Mouse (Mus musculus) fibroblast of lung, adult 2 months (primary cell): Measurements from ENCODE around the gene Vps33b.
"Not testable (repeated sequence)": the region's sequence is repeated elsewhere in the genome, so short reads cannot be mapped to it uniquely, and the experiment has no call there.

Experiments
- DNase-seq: peaks from one replicate; pipeline ENCODE4 v3.0.0-alpha.2; 2011; ENCODE audit warnings: low read depth

Vps33b gene

DNA sequence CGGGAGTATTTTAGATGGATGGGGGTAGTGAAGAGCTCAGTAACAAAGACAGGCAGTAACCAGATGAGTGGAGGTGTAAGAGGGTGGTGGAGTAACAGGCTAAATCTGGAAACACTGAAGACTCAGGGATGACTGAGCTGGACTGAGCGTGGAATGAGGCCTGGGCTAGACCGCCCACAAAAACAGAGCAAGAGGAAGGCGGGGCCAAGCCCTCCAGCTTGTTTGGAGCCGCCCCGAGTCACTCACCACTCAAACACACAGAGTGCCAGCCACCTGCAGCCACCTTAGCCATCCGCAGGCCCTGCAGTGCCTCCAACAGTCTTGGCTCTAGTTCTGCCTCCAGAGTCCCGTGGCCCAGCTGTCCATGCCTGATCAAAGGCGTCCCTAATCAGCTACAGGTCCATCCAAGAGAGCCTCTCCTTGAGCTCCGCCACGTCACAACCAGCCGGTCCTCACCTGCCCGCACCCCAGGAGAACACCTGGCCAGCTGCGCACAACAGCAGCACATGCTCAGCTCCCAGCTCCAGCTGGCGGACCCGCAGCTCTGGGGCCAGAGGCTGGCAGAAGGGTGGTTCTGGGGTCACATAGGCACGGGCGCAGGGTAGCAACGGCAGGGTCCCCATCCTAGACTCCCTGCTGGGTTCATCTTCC is 50.5 kb downstream of the Vps33b start:
- DNase-seq, result no peak

DNA sequence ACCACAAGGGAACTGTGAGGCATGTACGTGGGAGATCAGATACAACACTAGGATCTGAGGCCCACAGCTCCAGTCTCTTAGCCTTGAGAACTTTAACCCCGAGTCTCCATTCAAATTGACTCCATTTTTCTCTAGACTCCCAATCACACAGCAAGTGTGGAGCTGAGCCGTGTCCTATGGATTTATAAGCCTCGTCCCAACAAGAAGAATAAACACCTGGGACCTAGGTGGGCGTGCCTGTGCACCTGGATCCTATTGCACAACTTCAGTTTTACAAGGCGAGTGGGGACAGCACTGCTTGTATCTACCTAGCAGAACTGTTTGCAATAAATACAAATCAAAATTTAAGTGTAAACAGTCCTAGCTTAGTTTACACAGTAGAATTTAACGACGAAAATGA is 53.9 kb downstream of the Vps33b start:
- no peak for DNase-seq

DNA sequence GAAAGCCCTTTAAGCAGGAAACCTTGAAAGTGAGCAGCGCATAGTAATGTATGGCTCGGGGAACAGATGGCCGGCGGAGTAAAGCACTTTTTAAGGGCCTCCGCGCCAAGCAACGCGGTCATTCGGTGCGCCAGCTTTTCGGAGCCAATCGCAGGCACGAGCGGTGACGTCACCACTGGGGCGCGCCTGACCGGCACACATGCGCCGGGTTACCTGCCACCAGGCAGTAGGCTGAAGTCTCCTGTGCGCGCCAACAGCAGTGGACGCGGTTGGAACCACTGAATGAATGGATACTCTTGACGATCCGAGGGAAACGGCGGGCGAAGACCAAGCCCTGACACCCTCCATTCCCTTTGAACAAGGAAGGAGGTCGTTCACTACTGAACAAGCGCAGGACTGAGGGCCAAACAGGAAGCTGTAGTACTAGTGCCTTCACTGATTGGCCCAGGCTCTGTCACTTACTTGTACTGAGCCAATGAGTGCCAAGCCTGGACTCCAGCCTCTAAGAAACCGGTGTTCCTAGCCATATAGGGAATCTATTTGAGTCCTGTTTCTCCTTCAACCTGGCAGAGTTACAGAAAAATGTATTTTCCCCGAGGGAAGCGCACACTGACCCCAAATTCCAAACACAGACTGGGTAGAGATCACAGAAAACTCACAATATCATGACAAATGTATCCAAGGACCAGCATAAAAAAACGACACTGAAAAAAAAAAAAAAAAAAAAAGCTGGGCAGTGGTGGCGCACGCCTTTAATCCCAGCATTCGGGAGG is 54.8 kb downstream of the Vps33b start, which contains the start of gene Rccd1:
Gene Rccd1 (minus strand): TSS at position 412 of the 773 bp plus-strand sequence.
- DNase-seq, result peak; percentile 95

DNA sequence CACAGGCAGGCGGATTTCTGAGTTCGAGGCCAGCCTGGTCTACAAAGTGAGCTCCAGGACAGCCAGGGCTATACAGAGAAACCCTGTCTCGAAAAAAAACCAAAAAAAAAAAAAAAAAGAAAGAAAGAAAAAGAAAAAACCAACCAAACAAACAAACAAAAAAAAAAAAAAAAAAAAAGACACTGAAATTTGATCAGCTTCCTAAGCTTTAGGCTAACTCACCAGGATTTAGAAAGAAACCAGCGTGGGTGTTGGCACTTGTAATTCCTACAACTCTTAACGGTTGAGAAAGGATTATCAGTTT is 55.3 kb downstream of the Vps33b start:
- DNase-seq, result not testable (repeated sequence)

DNA sequence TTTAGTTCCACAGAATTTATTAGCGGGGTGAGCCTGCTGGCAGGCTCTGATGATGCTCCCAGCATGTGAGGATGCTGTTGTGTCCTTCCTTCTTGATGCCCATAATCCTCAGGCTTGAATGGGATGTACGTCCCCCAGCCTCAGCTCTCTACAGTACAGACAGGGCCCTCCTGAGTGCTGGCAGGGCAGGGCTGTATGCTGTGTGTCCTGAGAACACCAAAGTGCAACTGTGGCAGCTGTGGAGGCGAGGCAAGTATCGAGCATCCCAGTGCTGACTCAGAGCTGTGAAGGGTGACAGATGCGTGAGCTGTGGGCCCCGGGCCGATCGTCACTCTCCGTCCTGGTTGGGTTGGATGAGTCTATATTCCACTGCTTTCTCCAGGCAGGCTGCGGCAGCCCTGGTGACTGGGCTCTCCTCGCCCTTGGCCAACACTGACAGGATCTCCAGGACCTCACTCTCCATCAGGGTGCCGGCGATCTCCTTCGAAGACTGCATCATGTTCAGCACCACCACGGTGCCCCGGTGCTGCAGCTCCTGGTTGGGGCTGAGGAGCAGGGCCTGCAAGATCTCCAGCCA is 55.9 kb downstream of the Vps33b start:
- no peak for DNase-seq

DNA sequence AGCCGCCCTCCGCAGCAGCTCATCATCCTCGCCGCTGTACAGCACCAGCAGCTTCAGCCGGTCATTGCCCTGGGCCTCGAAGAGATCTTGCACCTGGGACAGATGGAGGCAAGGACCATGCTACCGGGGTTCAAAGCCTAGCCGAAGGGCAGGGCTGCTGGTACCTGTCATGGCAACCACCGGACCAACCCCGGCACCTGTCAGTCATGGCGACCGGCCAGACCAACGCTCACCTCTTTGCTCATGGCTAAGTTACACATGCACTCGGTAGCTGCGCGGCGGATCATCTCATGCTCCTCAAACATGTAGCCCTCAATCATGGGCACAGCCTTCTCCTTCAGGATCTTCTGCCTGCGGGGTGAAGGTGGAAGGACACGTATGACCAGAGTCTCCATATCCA is 56.6 kb downstream of the Vps33b start:
- DNase-seq, result no peak

DNA sequence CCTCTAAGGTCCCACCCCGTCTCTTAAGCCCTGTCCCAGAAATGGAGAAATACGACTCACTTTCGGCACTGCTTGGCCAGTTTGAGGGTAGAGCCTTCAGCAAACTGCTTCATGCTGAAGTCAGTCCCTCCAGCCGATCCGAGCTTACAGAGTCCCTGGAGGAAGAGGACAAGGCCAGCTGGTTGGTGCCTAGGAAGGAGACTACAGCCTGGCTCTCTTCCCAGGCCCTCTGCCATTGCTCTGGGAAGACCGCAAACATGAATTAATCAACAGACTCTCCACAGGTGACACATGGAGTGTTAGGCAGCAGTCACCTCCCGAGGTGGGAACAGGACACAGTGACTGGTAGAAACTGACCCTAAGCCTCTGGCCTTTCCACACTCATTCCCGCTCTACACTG is 60.8 kb downstream of the Vps33b start:
- no peak for DNase-seq

DNA sequence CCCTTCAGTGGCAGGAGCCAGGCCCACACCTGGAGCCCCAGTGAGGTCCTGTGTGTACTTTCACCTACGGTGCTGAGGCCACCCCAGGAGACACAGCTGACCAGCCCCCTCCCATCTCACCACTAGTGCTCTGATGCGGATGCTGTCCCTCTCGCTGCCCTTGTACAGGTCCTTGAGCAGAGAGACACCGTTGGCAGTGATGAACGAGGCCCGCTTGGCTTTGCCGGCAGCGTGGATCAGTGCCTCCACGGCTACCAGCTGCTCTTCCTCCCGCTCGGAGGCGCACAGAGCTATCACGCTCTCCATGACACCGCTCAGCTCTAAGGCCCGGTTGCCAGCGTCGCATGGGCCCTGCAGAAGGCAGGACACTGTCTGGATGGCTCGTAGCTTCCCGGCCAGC is 62.0 kb downstream of the Vps33b start:
- DNase-seq, result no peak

DNA sequence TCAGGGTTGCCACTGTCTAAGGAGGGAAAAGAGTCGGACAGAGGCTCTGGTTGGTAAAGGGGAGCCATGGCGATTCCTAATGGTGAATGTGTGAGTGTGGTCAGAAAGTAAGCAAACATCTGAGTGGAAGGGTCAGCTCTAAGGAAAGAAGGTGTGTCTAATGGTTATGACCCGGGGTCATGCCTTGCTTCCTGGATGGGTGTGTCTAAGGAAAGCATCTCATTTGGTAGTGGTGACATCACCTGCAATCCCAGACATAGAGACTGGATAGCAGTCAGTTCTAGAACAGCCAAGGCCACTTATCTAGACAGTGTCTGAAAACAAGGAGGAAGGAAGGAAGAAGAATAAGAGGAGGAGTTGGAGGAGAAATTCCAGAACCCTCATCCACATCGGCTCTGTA is 65.4 kb downstream of the Vps33b start:
- DNase-seq, result no peak

DNA sequence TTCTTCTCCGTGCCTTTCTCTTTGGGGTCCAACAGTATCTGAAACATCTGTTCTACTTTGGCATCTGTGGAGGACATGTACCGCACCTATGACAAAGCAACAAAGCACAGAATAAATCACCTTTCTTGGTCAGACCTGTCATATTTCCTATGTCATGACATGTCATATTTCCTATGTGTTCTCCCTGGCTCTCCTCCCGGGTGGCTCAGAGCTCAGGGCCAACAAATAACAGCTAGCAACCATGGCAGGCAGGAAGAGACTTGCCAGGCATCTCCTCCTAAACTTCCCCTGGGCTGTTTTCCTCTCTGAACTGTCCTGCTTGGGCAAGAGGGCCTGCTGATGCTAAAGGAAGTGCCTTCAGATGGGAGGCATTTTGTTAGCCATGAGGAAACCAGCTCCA is 67.5 kb downstream of the Vps33b start:
- DNase-seq, result no peak

DNA sequence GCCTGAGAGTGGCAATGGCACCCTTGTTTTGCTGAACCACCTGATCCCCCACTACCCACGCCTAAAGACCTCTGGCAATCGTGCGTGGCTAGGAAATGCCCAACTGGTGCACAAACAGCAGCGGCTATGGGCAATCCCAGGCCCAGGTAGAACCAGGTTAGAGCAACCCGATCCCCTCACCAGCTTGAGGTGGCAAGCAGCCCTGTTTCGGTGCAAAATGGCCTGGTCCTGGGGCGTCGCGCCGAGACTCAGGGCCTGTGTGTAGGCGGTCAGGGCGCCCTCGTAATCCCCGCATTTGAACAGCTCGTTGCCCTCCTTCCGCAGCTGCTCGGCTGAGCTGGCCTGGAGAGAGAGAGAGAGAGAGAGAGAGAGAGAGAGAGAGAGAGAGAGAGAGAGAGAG is 69.9 kb downstream of the Vps33b start:
- DNase-seq, result no peak

DNA sequence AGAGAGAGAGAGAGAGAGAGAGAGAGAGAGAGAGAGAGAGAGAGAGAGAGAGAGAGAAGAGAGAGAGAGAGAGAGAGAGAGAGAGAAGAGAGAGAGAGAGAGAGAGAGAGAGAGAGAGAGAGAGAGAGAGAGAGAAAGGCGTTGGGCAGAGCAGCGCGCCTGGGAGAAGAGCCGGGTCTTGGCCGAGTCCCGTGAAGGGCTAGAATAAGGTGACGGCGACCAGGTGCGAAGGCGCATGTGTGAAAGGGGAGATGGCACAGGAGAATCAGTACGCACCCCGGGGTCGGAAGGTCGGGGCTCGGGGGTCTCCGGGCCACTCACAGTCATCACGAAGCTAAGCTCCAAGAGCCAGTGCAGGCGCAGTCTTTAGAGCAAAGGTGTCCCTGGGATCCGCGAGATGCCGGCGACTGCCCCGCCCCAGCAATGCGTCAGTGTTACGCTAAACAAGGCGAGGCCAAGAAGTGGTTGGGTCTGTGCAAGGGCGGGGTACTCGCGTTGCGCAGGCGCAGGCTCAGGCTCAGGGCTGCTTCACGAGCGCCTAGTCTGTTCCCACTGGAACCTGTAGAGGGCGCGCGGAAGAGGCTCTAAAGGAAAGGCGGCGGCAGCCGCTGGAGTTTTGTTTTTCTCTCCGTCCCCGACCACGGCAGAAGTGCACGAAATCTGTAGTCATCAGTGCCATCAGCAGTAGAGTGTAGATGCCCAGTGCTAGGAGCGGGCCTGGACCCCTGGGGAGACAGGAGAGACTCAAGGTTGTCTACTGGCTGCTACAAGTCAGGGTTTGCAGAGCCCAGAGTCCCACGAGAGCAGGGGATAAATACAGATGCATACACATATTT is 70.6 kb downstream of the Vps33b start:
- DNase-seq, result peak; percentile 94

DNA sequence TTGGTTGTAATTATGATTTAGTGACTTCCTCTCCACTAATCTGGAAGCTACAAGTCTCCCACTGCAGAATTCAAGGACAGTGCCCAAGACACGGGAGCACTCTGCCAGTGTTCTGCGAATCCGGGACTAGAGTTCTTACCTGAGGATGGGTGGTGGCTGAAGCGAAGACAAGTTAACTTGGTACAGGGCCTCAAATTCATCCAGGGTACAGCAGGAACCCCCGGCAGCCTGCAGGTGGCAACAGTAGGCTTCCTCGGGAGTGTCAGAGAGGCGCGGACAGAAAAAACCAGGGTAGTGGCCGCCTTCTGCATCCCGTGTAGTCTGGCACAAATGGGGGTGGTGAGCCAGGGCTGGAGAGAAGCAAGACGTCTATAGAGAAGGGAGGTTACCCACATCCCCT is 71.3 kb downstream of the Vps33b start, which contains the start of gene Unc45a:
Gene Unc45a (minus strand): TSS at position 213 of the 400 bp plus-strand sequence.
- DNase-seq, result peak; percentile 54
